8 mouse cellular contexts compared by ENCODE assay signal in genomic region chr5:90890519-90891463, GRCm38 (mm10). TPM values are rescaled to one million over a fixed set of nuclear protein-coding genes. Genes with fewer than 3 reads are reported as not detected.
DNase-seq lines count a peak whose midpoint lies in the region; ATAC-seq lines count a peak whose summit lies in the region.

Cxcl1 (plus strand) TSS chr5:90891241.

- H3K9ac ChIP-seq in heart, embryonic 11.5 days (ENCODE audit: low read depth, low read length): peak within 1 kb of the TSS; percentile 67
- H3K9ac ChIP-seq in kidney, embryonic 14.5 days (ENCODE audit: low read depth, low read length): peak within 1 kb of the TSS; percentile 64

- H3K36me3 ChIP-seq in embryonic facial prominence, embryonic 10.5 days (replicated peaks): no peaks in the 10 kb centered on the region
- no peaks in the 10 kb centered on the region for H3K36me3 ChIP-seq in heart, embryonic 11.5 days (ENCODE audit: control insufficient read depth, insufficient read depth, low read length)
- no peaks in the 10 kb centered on the region for H3K36me3 ChIP-seq in kidney, embryonic 14.5 days (ENCODE audit: control insufficient read depth, insufficient read depth, low read length)

- peaks cover 10% of the 10 kb centered on the region for H3K4me1 ChIP-seq in embryonic facial prominence, embryonic 10.5 days
- H3K4me1 ChIP-seq in heart, embryonic 11.5 days (ENCODE audit: control insufficient read depth, insufficient read depth, low read length): no peaks in the 10 kb centered on the region
- H3K4me1 ChIP-seq in kidney, embryonic 14.5 days (ENCODE audit: control insufficient read depth, insufficient read depth, low read length): 0 out of 2 replicates have a peak, but pooled peaks cover 3% of the 10 kb centered on the region

- 5% methylated on average over 30 of the region's 30 CpGs for WGBS in embryonic facial prominence, embryonic 10.5 days
- 10% methylated on average over 30 of the region's 30 CpGs for WGBS in heart, embryonic 11.5 days (ENCODE audit: insufficient replicate concordance)
- WGBS in kidney, embryonic 14.5 days: 7% methylated on average over 30 of the region's 30 CpGs

- peak within 1 kb of the TSS; percentile 86 for H3K4me2 ChIP-seq in heart, embryonic 11.5 days
- peak within 1 kb of the TSS; percentile 81 for H3K4me2 ChIP-seq in kidney, embryonic 14.5 days (replicated peaks; ENCODE audit: low read depth, low read length)

- peak within 1 kb of the TSS; percentile 64 for H3K4me3 ChIP-seq in embryonic facial prominence, embryonic 10.5 days
- peak within 1 kb of the TSS; percentile 51 for H3K4me3 ChIP-seq in heart, embryonic 11.5 days (ENCODE audit: low read depth, low read length)
- H3K4me3 ChIP-seq in kidney, embryonic 14.5 days (ENCODE audit: low read length): peak within 1 kb of the TSS; percentile 52

- H3K9me3 ChIP-seq in embryonic facial prominence, embryonic 10.5 days: no peaks in the 10 kb centered on the region
- H3K9me3 ChIP-seq in heart, embryonic 11.5 days (replicated peaks; ENCODE audit: control insufficient read depth, low read length): no peaks in the 10 kb centered on the region
- no peaks in the 10 kb centered on the region for H3K9me3 ChIP-seq in kidney, embryonic 14.5 days (ENCODE audit: control insufficient read depth, low read length)

- H3K27me3 ChIP-seq in embryonic facial prominence, embryonic 10.5 days (replicated peaks; ENCODE audit: low read depth, poor library complexity, severe bottlenecking): peaks cover 8% of the 10 kb centered on the region; the same call in 1 of the 2 replicates
- no peaks in the 10 kb centered on the region for H3K27me3 ChIP-seq in heart, embryonic 11.5 days (ENCODE audit: control insufficient read depth, insufficient read depth, low read length)
- H3K27me3 ChIP-seq in kidney, embryonic 14.5 days (ENCODE audit: control insufficient read depth, insufficient read depth, low read length): no peaks in the 10 kb centered on the region

- DNase-seq in cerebellum, adult 9-10 months: no peak
- DNase-seq in embryonic facial prominence, embryonic 10.5 days (ENCODE audit: low spot score): peak; percentile 55
- peak; percentile 68 for DNase-seq in lung, postnatal 10 days
- DNase-seq in retina, embryonic 14.5 days (ENCODE audit: low spot score): peak; percentile 73
- no peak for DNase-seq in thymus, postnatal 4 days

- peak within 1 kb of the TSS; percentile 76 for H3K27ac ChIP-seq in embryonic facial prominence, embryonic 10.5 days (replicated peaks)
- H3K27ac ChIP-seq in heart, embryonic 11.5 days (ENCODE audit: low read depth, low read length): no peak within 1 kb of the TSS
- no peak within 1 kb of the TSS for H3K27ac ChIP-seq in kidney, embryonic 14.5 days (ENCODE audit: low read depth, low read length)

- peak; percentile 81 for ATAC-seq in cerebellum, adult (ENCODE audit: insufficient number of reproducible peaks, low FRiP score, low TSS enrichment)
- peak; percentile 55; the same call in 1 of the 2 replicates for ATAC-seq in heart, embryonic 11.5 days (replicated peaks; ENCODE audit: insufficient number of reproducible peaks, low FRiP score, low TSS enrichment)
- ATAC-seq in kidney, embryonic 14.5 days (ENCODE audit: low FRiP score, low TSS enrichment): peak; percentile 87

RNA-seq across cellular contexts. Expression of gene Cxcl1, which starts in this region (rescaled TPM):
- polyA plus RNA-seq in embryonic facial prominence, embryonic 10.5 days (2016; fragmentation: Nextera tagmentation; extraction: Ambion mirVana): 0.10 TPM in 1 of 2 replicates, not detected in the other
- 0.27 TPM in 1 of 2 replicates, not detected in the other for polyA plus RNA-seq in heart, embryonic 11.5 days (2014; fragmentation: Nextera tagmentation; extraction: Ambion mirVana)
- polyA plus RNA-seq in kidney, embryonic 14.5 days (2014; fragmentation: Nextera tagmentation; extraction: Ambion mirVana): 0.85 and 1.7 TPM in 2 replicates

Comparison
In these comparisons a context has a peak if more than half of its experiments do, and no peak if none do; other contexts are left out.
1. Peak in DNase-seq, H3K4me3 ChIP-seq and H3K27ac ChIP-seq in embryonic facial prominence, embryonic 10.5 days; RNA of the gene not detected or under 1 TPM.
2. Peak in ATAC-seq, H3K4me3 ChIP-seq, H3K9ac ChIP-seq and H3K4me2 ChIP-seq in heart, embryonic 11.5 days; RNA of the gene not detected or under 1 TPM.
3. DNase-seq: peak in lung, postnatal 10 days (single experiment) and retina, embryonic 14.5 days (single experiment); none in cerebellum, adult 9-10 months (single experiment) and thymus, postnatal 4 days (single experiment).
4. Peak in every context shown above with its lines, with median percentiles within 50 percentile points of each other: ATAC-seq and H3K4me3 ChIP-seq.